Mouse (Mus musculus) ES-Bruce4 (cell line): ENCODE data around the gene Adam15. TPM values are rescaled to one million over a fixed set of nuclear protein-coding genes. Genes with fewer than 3 reads are reported as not detected.

Source experiments
- H3K27ac ChIP-seq: 2 replicates; pipeline ENCODE4 v1.5.1; 2012; ENCODE audit warnings: low read length, inconsistent platforms; ENCODE audit not compliant: insufficient read depth
- H3K27me3 ChIP-seq: 2 replicates; pipeline ENCODE4 v1.6.1; 2012; ENCODE audit warnings: mild to moderate bottlenecking, low read length, inconsistent platforms; ENCODE audit not compliant: control insufficient read depth, poor library complexity, insufficient read depth, severe bottlenecking
- H3K36me3 ChIP-seq: 2 replicates; pipeline ENCODE4 v1.6.1; 2012; ENCODE audit warnings: inconsistent platforms, mild to moderate bottlenecking, low read length, moderate library complexity; ENCODE audit not compliant: control insufficient read depth, poor library complexity, insufficient read depth, severe bottlenecking
- H3K4me1 ChIP-seq: one replicate; pipeline ENCODE4 v1.8.1; 2011; ENCODE audit warnings: low read length; ENCODE audit not compliant: control insufficient read depth, insufficient read depth
- H3K4me3 ChIP-seq: 2 replicates; pipeline ENCODE4 v1.5.1; 2011; ENCODE audit warnings: low read depth, mild to moderate bottlenecking, low read length
- H3K9ac ChIP-seq: 2 replicates; pipeline ENCODE4 v1.6.1; 2012; ENCODE audit warnings: low read depth, mild to moderate bottlenecking, inconsistent platforms; ENCODE audit not compliant: poor library complexity, severe bottlenecking
- H3K9me3 ChIP-seq: replicated peaks from 2 replicates; pipeline ENCODE4 v1.6.1; 2012; ENCODE audit warnings: mild to moderate bottlenecking, low read length, inconsistent platforms; ENCODE audit not compliant: control insufficient read depth, poor library complexity, insufficient read depth, severe bottlenecking
- CTCF ChIP-seq: IDR thresholded peaks from one replicate; pipeline ENCODE4 v1.8.1; 2011; ENCODE audit warnings: low read depth, low read length
- EP300 ChIP-seq: IDR thresholded peaks from 2 replicates; pipeline ENCODE4 v1.6.1; 2011; ENCODE audit warnings: low read depth, low read length; ENCODE audit not compliant: insufficient read depth
- POLR2A ChIP-seq: IDR thresholded peaks from one replicate; pipeline ENCODE4 v1.8.1; 2011; ENCODE audit warnings: low read length; ENCODE audit not compliant: insufficient read depth
- polyA plus RNA-seq: library from polyadenylated mRNA; stranded (reverse); fragments of >200 nt; gene quantifications from 2 replicates; pipeline ENCODE4 v1.2.4, GENCODE M21; 2011; ENCODE audit warnings: low read depth; ENCODE audit not compliant: missing spikeins, insufficient read depth, insufficient read length

The Adam15 gene
- polyA plus RNA-seq, 1 experiment: 25.2 TPM

DNA sequence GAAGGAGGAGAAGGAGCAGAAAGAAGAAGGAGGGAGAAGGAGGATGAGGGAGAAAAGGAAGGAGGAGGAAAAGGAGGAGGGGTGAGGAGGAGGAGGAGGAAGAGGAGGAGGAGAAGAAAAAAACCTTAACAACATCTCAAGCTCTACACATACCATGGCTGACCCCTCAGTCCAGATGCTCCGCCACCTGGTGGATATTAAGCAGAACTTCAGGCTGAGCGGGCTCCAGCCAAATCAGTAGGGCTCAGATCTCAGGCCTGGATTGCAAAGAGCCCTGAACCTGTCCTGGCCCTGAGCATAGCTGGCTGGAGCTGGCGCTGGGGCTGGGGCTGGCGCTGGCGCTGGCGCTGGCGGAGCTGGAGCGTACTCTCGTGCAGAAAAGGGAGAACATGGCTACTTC is 41.7 kb downstream of the Adam15 start:
- Histone ChIP-seq H3K9me3 (no peaks in the 10 kb centered on the region), H3K4me1 (no peaks in the 10 kb centered on the region), H3K36me3 (no peaks in the 10 kb centered on the region), H3K27me3 (no peaks in the 10 kb centered on the region), H3K9ac (no peak overlapping the region), H3K27ac (no peak overlapping the region), H3K4me3 (no peak overlapping the region)
- peak; percentile 84 for TF ChIP-seq CTCF
- no peak for TF ChIP-seq POLR2A

DNA sequence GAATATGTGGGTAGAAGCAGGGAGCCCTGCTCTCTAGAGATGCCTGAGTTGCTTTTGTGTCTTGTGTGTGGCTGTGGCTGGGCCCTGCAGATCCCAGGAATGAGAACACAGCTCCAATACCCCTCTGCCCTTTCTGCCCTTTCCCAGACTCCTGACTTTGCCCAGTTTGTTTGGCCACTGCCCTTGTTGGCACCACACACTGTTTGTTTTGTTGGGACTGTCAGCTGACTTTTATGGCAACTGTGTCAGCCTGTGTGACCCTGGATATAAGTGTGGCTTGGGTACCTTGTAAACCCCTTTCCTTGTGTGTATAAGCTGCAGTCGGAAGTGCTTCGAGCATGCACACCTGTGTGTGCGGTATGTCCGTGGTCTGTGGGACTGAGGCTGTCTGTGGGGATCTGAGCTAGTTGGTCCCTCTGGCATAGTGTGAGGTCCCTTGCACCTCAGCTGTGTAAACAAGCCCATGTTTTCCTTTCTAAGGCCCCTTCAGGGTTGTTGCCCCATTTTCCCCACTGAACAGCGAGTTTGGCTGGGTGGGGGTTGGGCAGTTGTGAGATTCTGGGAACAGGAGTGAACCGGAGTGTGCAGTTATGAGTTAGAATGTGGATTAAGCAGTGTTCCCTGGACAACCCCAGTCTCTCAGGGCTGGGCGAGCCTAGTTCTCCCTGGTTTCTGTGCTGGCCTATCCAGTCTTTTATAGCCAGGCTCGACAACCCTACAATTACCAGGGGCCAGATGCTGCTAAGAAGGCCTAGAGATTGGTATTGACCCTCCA is 44.1 kb downstream of the Adam15 start:
- TF ChIP-seq POLR2A (no peak), EP300 (no peak)
- H3K27ac ChIP-seq: no peak overlapping the region
- H3K9ac ChIP-seq: no peak overlapping the region

DNA sequence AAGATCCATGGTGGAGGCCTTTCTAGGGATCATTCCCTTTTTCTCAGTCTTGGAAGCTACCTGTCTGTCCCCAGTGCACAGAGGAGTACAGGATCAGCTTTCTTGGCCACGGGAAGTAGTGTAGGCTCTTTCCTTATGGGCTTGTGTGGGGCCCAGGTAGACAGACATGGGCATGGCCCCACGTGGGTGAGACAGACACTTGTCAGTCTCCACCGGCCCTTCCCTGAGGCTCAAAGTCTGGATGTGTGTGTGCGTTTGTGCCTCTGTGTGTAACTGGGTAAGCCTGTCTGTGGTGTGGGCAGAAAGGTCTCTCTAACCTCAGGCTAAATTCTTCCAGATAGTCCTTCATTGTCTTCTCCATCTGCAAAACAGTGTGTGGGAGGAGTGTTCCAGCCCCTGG is 44.7 kb downstream of the Adam15 start:
- H3K27ac ChIP-seq: no peak overlapping the region
- no peak overlapping the region for H3K4me3 ChIP-seq
- H3K36me3 ChIP-seq: no peaks in the 10 kb centered on the region
- no peaks in the 10 kb centered on the region for H3K9me3 ChIP-seq
- H3K9ac ChIP-seq: no peak overlapping the region
- no peaks in the 10 kb centered on the region for H3K27me3 ChIP-seq
- no peaks in the 10 kb centered on the region for H3K4me1 ChIP-seq
- TF ChIP-seq CTCF (no peak), POLR2A (no peak), EP300 (no peak)

More for the DNA sequence above, 44.1 kb downstream of the Adam15 start:
- H3K36me3 ChIP-seq: no peaks in the 10 kb centered on the region
- H3K4me3 ChIP-seq: no peak overlapping the region
- no peaks in the 10 kb centered on the region for H3K27me3 ChIP-seq
- no peaks in the 10 kb centered on the region for H3K4me1 ChIP-seq
- no peaks in the 10 kb centered on the region for H3K9me3 ChIP-seq

- Histone ChIP-seq H3K9ac (no peak overlapping the region), H3K4me1 (no peaks in the 10 kb centered on the region), H3K4me3 (no peak overlapping the region), H3K9me3 (no peaks in the 10 kb centered on the region), H3K36me3 (no peaks in the 10 kb centered on the region), H3K27ac (no peak overlapping the region), H3K27me3 (no peaks in the 10 kb centered on the region)
- TF ChIP-seq CTCF: no peak
These were observed 45.4 kb downstream of the Adam15 start for GRCm38 (mm10) chr3:89304440-89304839.

GRCm38 (mm10) chr3:89300514-89300913 is 49.3 kb downstream of the Adam15 start:
- no peaks in the 10 kb centered on the region for H3K27me3 ChIP-seq
- no peaks in the 10 kb centered on the region for H3K36me3 ChIP-seq
- TF ChIP-seq CTCF (peak; percentile 1), EP300 (no peak)
- no peak overlapping the region for H3K4me3 ChIP-seq
- no peaks in the 10 kb centered on the region for H3K4me1 ChIP-seq
- no peaks in the 10 kb centered on the region for H3K9me3 ChIP-seq
- H3K27ac ChIP-seq: no peak overlapping the region
- no peak overlapping the region; the same call in 1 of the 2 replicates for H3K9ac ChIP-seq

- Histone ChIP-seq H3K9me3 (no peaks in the 10 kb centered on the region), H3K36me3 (no peaks in the 10 kb centered on the region), H3K9ac (peak overlapping the region; percentile 5; the same call in 1 of the 2 replicates), H3K4me1 (no peaks in the 10 kb centered on the region), H3K4me3 (no peak overlapping the region), H3K27me3 (no peaks in the 10 kb centered on the region), H3K27ac (no peak overlapping the region)
- TF ChIP-seq EP300 (no peak), POLR2A (no peak), CTCF (no peak)
These were observed 49.7 kb downstream of the Adam15 start for GRCm38 (mm10) chr3:89300071-89300470.
